Mouse (Mus musculus) forebrain, postnatal 0 days (tissue): ENCODE measurements around the gene Rnft1. TPM values are rescaled to one million over a fixed set of nuclear protein-coding genes. Genes with fewer than 3 reads are reported as not detected.
A peak's percentile ranks its signal among the peaks of the same experiment; 100 is the strongest.
"Not testable (repeated sequence)": the region's sequence is repeated elsewhere in the genome, so short reads cannot be mapped to it uniquely, and the experiment has no call there.

ENCODE experiments used
- ATAC-seq: fragments of 200-750 bp; cut with Nextera tagmentation; 2 replicates; pipeline ENCODE4 v1.8.0; 2017; ENCODE audit warnings: mild to moderate bottlenecking, moderate library complexity
- DNase-seq: peaks from one replicate; pipeline ENCODE4 v3.0.0-alpha.2; 2015
- H3K27ac ChIP-seq: fragments of 300-500 bp; sonication (generic); 2 replicates; pipeline ENCODE4 v1.5.1; 2014; ENCODE audit warnings: low read depth, mild to moderate bottlenecking, antibody characterized with exemption, low read length, moderate library complexity, mixed read lengths
- H3K27me3 ChIP-seq: fragments of 300-500 bp; sonication (generic); 2 replicates; pipeline ENCODE4 v1.6.1; 2014; ENCODE audit warnings: mild to moderate bottlenecking, low read length, mixed read lengths; ENCODE audit not compliant: insufficient read depth
- H3K36me3 ChIP-seq: fragments of 300-500 bp; sonication (generic); 2 replicates; pipeline ENCODE4 v1.6.1; 2014; ENCODE audit warnings: mild to moderate bottlenecking, moderate library complexity; ENCODE audit not compliant: insufficient read depth
- H3K4me1 ChIP-seq: fragments of 300-500 bp; sonication (generic); 2 replicates; pipeline ENCODE4 v1.6.1; 2014; ENCODE audit warnings: antibody characterized with exemption; ENCODE audit not compliant: insufficient read depth
- H3K4me2 ChIP-seq: fragments of 300-500 bp; sonication (generic); 2 replicates; pipeline ENCODE4 v1.6.1; 2014; ENCODE audit warnings: low read depth, mild to moderate bottlenecking, moderate library complexity
- H3K4me3 ChIP-seq: fragments of 300-500 bp; sonication (generic); 2 replicates; pipeline ENCODE4 v1.5.1; 2014; ENCODE audit warnings: low read depth, low read length, mixed read lengths
- H3K9ac ChIP-seq: fragments of 300-500 bp; sonication (generic); 2 replicates; pipeline ENCODE4 v1.6.1; 2014; ENCODE audit warnings: mild to moderate bottlenecking
- H3K9me3 ChIP-seq: fragments of 300-500 bp; sonication (generic); 2 replicates; pipeline ENCODE4 v1.6.1; 2016; ENCODE audit warnings: low read length
- CTCF ChIP-seq: sonication (generic); IDR thresholded peaks from 2 replicates; pipeline ENCODE4 v1.5.1; 2016; ENCODE audit warnings: antibody characterized with exemption, control low read depth, low read depth
- WGBS: fragments of 180-500 bp; shearing (Covaris S2); extraction: QIAGEN DNeasy Blood & Tissue Kit; methylation state at CpG from one replicate; pipeline ENCODE4 v1.1.7; 2014; 5-methylcytosine and 5-hydroxymethylcytosine counted together
- polyA plus RNA-seq: library from polyadenylated mRNA; unstranded; fragments of >200 nt; fragmentation: Nextera tagmentation; extraction: Ambion mirVana; gene quantifications from 2 replicates; pipeline ENCODE4 v1.2.1, GENCODE M21; 2015
- total RNA-seq: library from RNA; depleted of rRNA; stranded (reverse); fragments of >200 nt; gene quantifications from 2 replicates; pipeline ENCODE4 v1.2.3, GENCODE M21; 2014

Gene Rnft1
- total and polyA plus RNA-seq, 2 experiments from 2014 or later = 10.2 to 15.0 TPM

GRCm38 (mm10) chr11:86507991-86508390, 23.5 kb downstream of the Rnft1 start:
- Histone ChIP-seq H3K9me3 (no peaks in the 10 kb centered on the region), H3K36me3 (peaks cover 61% of the 10 kb centered on the region), H3K4me3 (no peak overlapping the region), H3K4me2 (no peak overlapping the region), H3K4me1 (no peaks in the 10 kb centered on the region), H3K27me3 (no peaks in the 10 kb centered on the region), H3K9ac (no peak overlapping the region), H3K27ac (no peak overlapping the region)
- 90% methylated on average over 2 of the region's 2 CpGs for WGBS
- no peak for TF ChIP-seq CTCF
- ATAC-seq (no peak), DNase-seq (no peak)

DNA sequence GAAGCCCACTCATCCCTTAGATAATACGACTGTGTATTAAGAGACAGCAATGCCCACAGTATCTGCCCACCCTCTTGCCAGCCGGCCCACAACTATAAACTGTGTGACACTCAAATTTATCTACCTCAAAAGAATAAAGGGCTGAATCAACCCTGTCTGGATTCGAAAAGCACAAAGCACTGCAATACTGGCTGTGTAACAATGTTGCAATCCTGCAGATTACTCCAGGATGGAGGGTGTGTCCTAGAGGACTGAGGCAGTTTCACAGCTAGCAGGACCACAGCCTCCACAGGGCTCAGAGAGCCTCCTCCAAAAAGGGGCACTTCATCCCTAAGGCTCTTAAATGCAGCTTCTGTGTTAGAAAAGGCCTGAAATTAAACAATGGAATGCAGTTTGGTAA, 32.2 kb downstream of the Rnft1 start:
- H3K27me3 ChIP-seq = no peaks in the 10 kb centered on the region
- H3K9ac ChIP-seq = no peak overlapping the region
- TF ChIP-seq CTCF = no peak
- ATAC-seq (no peak), DNase-seq (no peak)
- no peak overlapping the region for H3K4me2 ChIP-seq
- H3K4me1 ChIP-seq = no peaks in the 10 kb centered on the region
- H3K27ac ChIP-seq = no peak overlapping the region
- no peak overlapping the region for H3K4me3 ChIP-seq
- WGBS = 91% methylated on average over 3 of the region's 3 CpGs
- no peaks in the 10 kb centered on the region for H3K9me3 ChIP-seq
- peaks cover 58% of the 10 kb centered on the region for H3K36me3 ChIP-seq

GRCm38 (mm10) chr11:86517229-86517628, 32.8 kb downstream of the Rnft1 start:
- no peak for TF ChIP-seq CTCF
- H3K27me3 ChIP-seq = no peaks in the 10 kb centered on the region
- DNase-seq = no peak
- no peaks in the 10 kb centered on the region for H3K4me1 ChIP-seq
- 95% methylated on average over 3 of the region's 3 CpGs for WGBS
- no peak overlapping the region for H3K4me3 ChIP-seq
- no peak overlapping the region for H3K9ac ChIP-seq
- H3K27ac ChIP-seq = no peak overlapping the region
- ATAC-seq = no peak
- no peaks in the 10 kb centered on the region for H3K9me3 ChIP-seq
- H3K36me3 ChIP-seq = peaks cover 59% of the 10 kb centered on the region
- H3K4me2 ChIP-seq = no peak overlapping the region

- Histone ChIP-seq H3K27ac (no peak overlapping the region), H3K4me1 (no peaks in the 10 kb centered on the region), H3K36me3 (peaks cover 70% of the 10 kb centered on the region), H3K9me3 (no peaks in the 10 kb centered on the region), H3K27me3 (no peaks in the 10 kb centered on the region), H3K4me2 (no peak overlapping the region), H3K4me3 (no peak overlapping the region), H3K9ac (no peak overlapping the region)
- ATAC-seq = no peak
- DNase-seq = no peak
- 93% methylated on average over 7 of the region's 7 CpGs for WGBS
- TF ChIP-seq CTCF = no peak
Measured at GRCm38 (mm10) chr11:86519751-86520150, 35.3 kb downstream of the Rnft1 start.

DNA sequence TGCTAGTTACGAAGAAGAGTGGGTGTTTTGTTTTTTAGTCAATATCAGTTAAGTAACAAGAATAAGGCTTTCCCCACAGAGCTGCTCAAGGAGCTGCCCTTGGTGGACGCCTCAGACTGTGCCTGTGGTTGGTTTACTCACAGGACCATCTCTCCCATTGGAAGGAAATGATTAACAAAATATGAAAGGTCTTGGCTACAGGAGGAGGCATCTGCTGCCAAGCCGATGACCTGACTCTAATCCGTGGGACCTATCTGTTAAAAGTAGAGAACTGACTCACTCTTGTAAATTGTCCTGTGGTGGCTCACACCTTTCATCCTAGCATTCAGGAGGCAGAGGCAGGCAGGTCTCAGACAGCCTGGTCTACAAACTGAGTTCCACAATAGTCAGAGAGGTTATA, 43.1 kb downstream of the Rnft1 start:
- no peak for TF ChIP-seq CTCF
- WGBS = 90% methylated on average over 4 of the region's 4 CpGs
- no peaks in the 10 kb centered on the region for H3K4me1 ChIP-seq
- H3K27ac ChIP-seq = no peak overlapping the region
- no peak for ATAC-seq
- H3K9me3 ChIP-seq = no peaks in the 10 kb centered on the region
- no peak overlapping the region for H3K9ac ChIP-seq
- no peak overlapping the region for H3K4me3 ChIP-seq
- no peaks in the 10 kb centered on the region for H3K27me3 ChIP-seq
- no peak for DNase-seq
- peaks cover 64% of the 10 kb centered on the region for H3K36me3 ChIP-seq
- no peak overlapping the region for H3K4me2 ChIP-seq

GRCm38 (mm10) chr11:86532834-86533233, 48.4 kb downstream of the Rnft1 start:
- Histone ChIP-seq H3K9me3 (no peaks in the 10 kb centered on the region), H3K4me2 (no peak overlapping the region), H3K36me3 (peaks cover 41% of the 10 kb centered on the region), H3K9ac (no peak overlapping the region), H3K27me3 (no peaks in the 10 kb centered on the region), H3K4me3 (no peak overlapping the region), H3K4me1 (no peaks in the 10 kb centered on the region), H3K27ac (no peak overlapping the region)
- DNase-seq (peak; percentile 9), ATAC-seq (no peak)
- 31% methylated on average over 1 of the region's 1 CpGs for WGBS
- peak; percentile 60 for TF ChIP-seq CTCF

- DNase-seq, H3K27ac ChIP-seq, H3K9ac ChIP-seq, H3K4me3 ChIP-seq, H3K4me1 ChIP-seq, H3K27me3 ChIP-seq, ATAC-seq, H3K9me3 ChIP-seq, H3K4me2 ChIP-seq: not testable (repeated sequence)
- WGBS = 92% methylated on average over 6 of the region's 6 CpGs
- H3K36me3 ChIP-seq = peaks cover 37% of the 10 kb centered on the region
Measured at GRCm38 (mm10) chr11:86533302-86533701, 48.8 kb downstream of the Rnft1 start.
